Mouse (Mus musculus) activated CD4-positive, CD25-positive, alpha-beta regulatory T cell, adult 4 months (primary cell): ENCODE measurements around the gene Tcl1b2. TPM values are rescaled to one million over a fixed set of nuclear protein-coding genes. Genes with fewer than 3 reads are reported as not detected.
"Not testable (repeated sequence)": the region's sequence is repeated elsewhere in the genome, so short reads cannot be mapped to it uniquely, and the experiment has no call there.

Experiments used
- ATAC-seq: one replicate; pipeline ENCODE4 v1.8.0; 2017
- polyA plus RNA-seq, 2 experiments: library from polyadenylated mRNA; unstranded; fragments of 100-300 nt; shearing (Covaris generic); gene quantifications; one replicate each; pipeline ENCODE4 v1.2.1; 2017

The Tcl1b2 gene
- polyA plus RNA-seq, 2 experiments from 2014 or later: not detected

- not testable (repeated sequence) for ATAC-seq
Measured at GRCm38 (mm10) chr12:105174318-105174717, 28.5 kb downstream of the Tcl1b2 start.

- ATAC-seq: not testable (repeated sequence)
Measured at GRCm38 (mm10) chr12:105176044-105176443, 30.2 kb downstream of the Tcl1b2 start, which contains the start of gene Tcl1b5. TSS of gene Tcl1b5 (plus strand) at chr12:105176344.

GRCm38 (mm10) chr12:105181040-105181644, 35.3 kb downstream of the Tcl1b2 start:
- ATAC-seq: not testable (repeated sequence)

- not testable (repeated sequence) for ATAC-seq
Measured at GRCm38 (mm10) chr12:105188980-105189379, 43.2 kb downstream of the Tcl1b2 start.

- not testable (repeated sequence) for ATAC-seq
Measured at GRCm38 (mm10) chr12:105190743-105191142, 44.9 kb downstream of the Tcl1b2 start, which contains the start of gene Tcl1b3. TSS of gene Tcl1b3 (plus strand) at chr12:105191043.

- not testable (repeated sequence) for ATAC-seq
Measured at GRCm38 (mm10) chr12:105199684-105200497, 54.1 kb downstream of the Tcl1b2 start.

- ATAC-seq: not testable (repeated sequence)
Measured at GRCm38 (mm10) chr12:105201657-105202056, 55.8 kb downstream of the Tcl1b2 start, which contains the start of gene Tcl1b4. TSS of gene Tcl1b4 (plus strand) at chr12:105201957.

Other genes starting within 250 kb of the Tcl1b2 start
- gene Syne3, start 136.2 kb upstream of the Tcl1b2 start, polyA plus RNA-seq: 1 to 10 TPM; 4.1 to 5.4 TPM
- gene Glrx5, start 113.3 kb upstream of the Tcl1b2 start, polyA plus RNA-seq: 1 to 10 TPM; 6.5 to 7.7 TPM
- not detected for gene Tcl1b1, start 13.7 kb downstream of the Tcl1b2 start, polyA plus RNA-seq
- gene Tcl1b5, start 30.3 kb downstream of the Tcl1b2 start, polyA plus RNA-seq: not detected
- gene Tcl1b3, start 45.0 kb downstream of the Tcl1b2 start, polyA plus RNA-seq: not detected
- gene Tcl1b4, start 55.9 kb downstream of the Tcl1b2 start, polyA plus RNA-seq: not detected
- gene Tcl1, start 76.8 kb downstream of the Tcl1b2 start, polyA plus RNA-seq: under 1 TPM in 1 of 2 experiments, not detected in 1; 0.49 TPM
- not detected for gene Tunar, start 187.9 kb downstream of the Tcl1b2 start, polyA plus RNA-seq